Mouse (Mus musculus) midbrain, embryonic 14.5 days (tissue): ENCODE data around the gene Fgfr2. TPM values are rescaled to one million over a fixed set of nuclear protein-coding genes. Genes with fewer than 3 reads are reported as not detected.

Experiments used
- ATAC-seq: fragments of 200-750 bp; cut with Nextera tagmentation; 2 replicates; pipeline ENCODE4 v1.8.0; 2017; ENCODE audit warnings: moderate number of reproducible peaks, moderate library complexity; ENCODE audit not compliant: low FRiP score, low TSS enrichment
- DNase-seq: peaks from one replicate; pipeline ENCODE4 v3.0.0-alpha.2; 2015
- H3K27ac ChIP-seq: fragments of 300-500 bp; sonication (generic); replicated peaks from 2 replicates; pipeline ENCODE4 v1.5.1; 2014; ENCODE audit warnings: mild to moderate bottlenecking, low read depth, low read length, moderate library complexity
- H3K27me3 ChIP-seq: fragments of 300-500 bp; sonication (generic); 2 replicates; pipeline ENCODE4 v1.6.1; 2014; ENCODE audit warnings: low read length, control low read depth, mixed read lengths; ENCODE audit not compliant: control insufficient read depth, insufficient read depth
- H3K36me3 ChIP-seq: fragments of 300-500 bp; sonication (generic); 2 replicates; pipeline ENCODE4 v1.6.1; 2014; ENCODE audit warnings: low read length, control low read depth; ENCODE audit not compliant: control insufficient read depth, insufficient read depth
- H3K4me1 ChIP-seq: fragments of 300-500 bp; sonication (generic); 2 replicates; pipeline ENCODE4 v1.6.1; 2014; ENCODE audit warnings: mild to moderate bottlenecking, antibody characterized with exemption, low read length, control low read depth; ENCODE audit not compliant: control insufficient read depth, insufficient read depth
- H3K4me2 ChIP-seq: fragments of 300-500 bp; sonication (generic); 2 replicates; pipeline ENCODE4 v1.6.1; 2014; ENCODE audit warnings: mild to moderate bottlenecking, low read length, moderate library complexity
- H3K4me3 ChIP-seq: fragments of 300-500 bp; sonication (generic); replicated peaks from 2 replicates; pipeline ENCODE4 v1.5.1; 2014; ENCODE audit warnings: low read depth, low read length
- H3K9ac ChIP-seq: fragments of 300-500 bp; sonication (generic); replicated peaks from 2 replicates; pipeline ENCODE4 v1.6.1; 2014; ENCODE audit warnings: mild to moderate bottlenecking, low read length, moderate library complexity
- H3K9me3 ChIP-seq: fragments of 300-500 bp; sonication (generic); 2 replicates; pipeline ENCODE4 v1.6.1; 2016; ENCODE audit warnings: low read length, control low read depth, mixed read lengths; ENCODE audit not compliant: control insufficient read depth
- WGBS: fragments of 180-500 bp; shearing (Covaris S2); extraction: QIAGEN DNeasy Blood & Tissue Kit; methylation state at CpG from one replicate; pipeline ENCODE4 v1.1.7; 2014; 5-methylcytosine and 5-hydroxymethylcytosine counted together
- polyA plus RNA-seq: library from polyadenylated mRNA; unstranded; fragments of >200 nt; fragmentation: Nextera tagmentation; extraction: Ambion mirVana; gene quantifications from 2 replicates; pipeline ENCODE4 v1.2.1, GENCODE M21; 2014

The Fgfr2 gene
- polyA plus RNA-seq, 1 experiment from 2014 or later = 28.1 TPM

- Histone ChIP-seq H3K4me1 (peaks cover 32% of the 10 kb centered on the region), H3K27ac (no peak overlapping the region), H3K4me2 (peak overlapping the region; percentile 46; the same call in 1 of the 2 replicates), H3K9ac (no peak overlapping the region), H3K4me3 (no peak overlapping the region), H3K36me3 (no peaks in the 10 kb centered on the region), H3K9me3 (peaks cover 9% of the 10 kb centered on the region; the same call in 1 of the 2 replicates), H3K27me3 (peaks cover 41% of the 10 kb centered on the region)
- DNase-seq (peak; percentile 72), ATAC-seq (peak; percentile 82)
- WGBS = 2% methylated on average over 12 of the region's 12 CpGs
Measured at GRCm38 (mm10) chr7:130367222-130368035, 2755.7 kb downstream of the Fgfr2 start.

- H3K36me3 ChIP-seq = no peaks in the 10 kb centered on the region
- no peak overlapping the region for H3K27ac ChIP-seq
- H3K27me3 ChIP-seq = peaks cover 28% of the 10 kb centered on the region
- ATAC-seq (no peak), DNase-seq (no peak)
- no peak overlapping the region for H3K4me2 ChIP-seq
- no peak overlapping the region for H3K4me3 ChIP-seq
- WGBS = 95% methylated on average over 10 of the region's 10 CpGs
- H3K4me1 ChIP-seq = peaks cover 32% of the 10 kb centered on the region
- peaks cover 4% of the 10 kb centered on the region; the same call in 1 of the 2 replicates for H3K9me3 ChIP-seq
- H3K9ac ChIP-seq = no peak overlapping the region
Measured at GRCm38 (mm10) chr7:130365711-130366110, 2757.4 kb downstream of the Fgfr2 start.

- Histone ChIP-seq H3K27ac (no peak overlapping the region), H3K4me3 (no peak overlapping the region), H3K9me3 (no peaks in the 10 kb centered on the region), H3K4me1 (no peaks in the 10 kb centered on the region), H3K36me3 (no peaks in the 10 kb centered on the region), H3K9ac (no peak overlapping the region), H3K27me3 (no peaks in the 10 kb centered on the region; the same call in 1 of the 2 replicates), H3K4me2 (no peak overlapping the region)
- no peak for ATAC-seq
- WGBS = 68% methylated on average over 6 of the region's 6 CpGs
- no peak for DNase-seq
Measured at GRCm38 (mm10) chr7:130340412-130341152, 2782.6 kb downstream of the Fgfr2 start.

- Histone ChIP-seq H3K9me3 (no peaks in the 10 kb centered on the region), H3K4me2 (no peak overlapping the region), H3K27me3 (no peaks in the 10 kb centered on the region; the same call in 1 of the 2 replicates), H3K9ac (no peak overlapping the region), H3K4me1 (no peaks in the 10 kb centered on the region), H3K36me3 (no peaks in the 10 kb centered on the region), H3K27ac (no peak overlapping the region), H3K4me3 (no peak overlapping the region)
- DNase-seq = no peak
- ATAC-seq = no peak
- WGBS = 92% methylated on average over 7 of the region's 7 CpGs
Measured at GRCm38 (mm10) chr7:130337601-130338000, 2785.5 kb downstream of the Fgfr2 start.

DNA sequence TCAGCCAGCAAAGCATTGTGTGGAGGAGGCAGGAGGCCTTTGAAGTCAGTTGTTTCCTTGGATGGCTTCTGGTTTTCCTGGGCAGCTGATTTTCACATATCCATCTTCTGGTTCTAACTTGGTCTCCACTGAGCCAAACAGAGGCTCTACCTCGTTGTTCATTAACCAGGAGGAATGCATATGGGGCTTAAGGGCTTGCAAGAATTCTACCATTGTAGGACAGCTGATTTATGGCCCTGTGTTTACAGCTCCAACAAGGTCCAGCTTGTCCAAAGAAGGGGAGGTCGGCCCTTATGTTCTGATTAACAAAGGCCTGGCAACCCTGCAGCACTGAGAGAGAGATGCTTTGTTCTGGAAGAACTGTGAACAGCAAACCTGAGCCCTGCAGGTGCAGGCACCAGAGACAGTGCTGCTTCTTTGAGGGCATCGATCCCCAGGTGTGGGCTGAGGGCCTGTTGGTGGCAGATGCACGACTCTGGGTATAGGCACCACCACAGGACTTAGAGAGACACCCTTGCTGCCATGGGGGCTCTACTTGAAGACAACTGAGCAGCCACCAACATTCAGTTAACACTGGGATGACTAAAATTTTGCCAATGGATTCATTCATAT is 2787.6 kb downstream of the Fgfr2 start:
- Histone ChIP-seq H3K36me3 (no peaks in the 10 kb centered on the region), H3K9me3 (no peaks in the 10 kb centered on the region), H3K4me3 (no peak overlapping the region), H3K27me3 (no peaks in the 10 kb centered on the region; the same call in 1 of the 2 replicates), H3K27ac (no peak overlapping the region), H3K4me2 (no peak overlapping the region), H3K4me1 (no peaks in the 10 kb centered on the region), H3K9ac (no peak overlapping the region)
- no peak for DNase-seq
- 57% methylated on average over 4 of the region's 4 CpGs for WGBS
- no peak for ATAC-seq

DNA sequence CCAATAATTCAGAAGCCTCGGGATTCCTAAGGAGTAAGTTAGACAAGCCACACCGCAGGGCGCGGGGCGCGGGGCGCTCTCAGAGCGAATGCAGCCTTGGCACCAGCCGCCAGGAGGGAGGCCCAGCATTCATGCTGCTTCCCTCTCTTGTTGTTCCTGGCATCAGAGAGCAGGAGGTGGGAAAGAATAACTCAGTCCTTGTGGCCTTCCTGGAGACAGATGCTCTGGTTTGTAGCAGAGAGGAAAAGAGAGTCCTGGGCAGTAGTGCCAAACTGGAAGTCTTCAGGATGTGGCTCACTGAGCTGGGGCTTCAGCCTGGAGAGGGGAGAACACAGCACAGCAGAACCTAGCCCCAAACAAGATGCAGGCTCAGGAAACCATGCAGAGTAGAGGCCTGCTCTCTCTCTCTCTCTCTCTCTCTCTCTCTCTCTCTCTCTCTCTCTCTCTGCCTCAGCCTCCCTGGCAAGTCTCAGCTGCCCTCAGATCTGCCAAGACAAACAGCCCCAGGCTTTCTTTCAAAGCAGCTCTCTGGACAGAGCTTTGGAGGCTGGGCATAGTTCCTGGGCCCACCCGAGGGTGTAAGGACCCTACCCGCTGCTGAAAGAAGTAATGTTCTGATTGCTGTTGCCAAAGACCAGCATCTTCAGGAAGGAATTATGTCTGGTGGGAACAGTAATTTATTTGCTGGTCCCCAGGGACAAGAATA is 2790.5 kb downstream of the Fgfr2 start:
- H3K27ac ChIP-seq = no peak overlapping the region
- no peak for ATAC-seq
- no peak overlapping the region for H3K4me3 ChIP-seq
- 79% methylated on average over 11 of the region's 11 CpGs for WGBS
- no peak for DNase-seq
- no peaks in the 10 kb centered on the region for H3K27me3 ChIP-seq
- peaks cover 11% of the 10 kb centered on the region for H3K4me1 ChIP-seq
- no peaks in the 10 kb centered on the region for H3K9me3 ChIP-seq
- H3K36me3 ChIP-seq = no peaks in the 10 kb centered on the region
- H3K4me2 ChIP-seq = no peak overlapping the region
- H3K9ac ChIP-seq = no peak overlapping the region

- no peaks in the 10 kb centered on the region for H3K36me3 ChIP-seq
- H3K4me2 ChIP-seq = peak overlapping the region; percentile 31
- H3K27me3 ChIP-seq = no peaks in the 10 kb centered on the region
- peak; percentile 34; the same call in 1 of the 2 replicates for ATAC-seq
- H3K9me3 ChIP-seq = no peaks in the 10 kb centered on the region
- peaks cover 15% of the 10 kb centered on the region for H3K4me1 ChIP-seq
- H3K9ac ChIP-seq = no peak overlapping the region; the same call in 1 of the 2 replicates
- no peak overlapping the region for H3K27ac ChIP-seq
- WGBS = 3% methylated on average over 15 of the region's 15 CpGs
- no peak overlapping the region for H3K4me3 ChIP-seq
- peak; percentile 74 for DNase-seq
Measured at GRCm38 (mm10) chr7:130327603-130328365, 2795.4 kb downstream of the Fgfr2 start.
